Mouse (Mus musculus): ENCODE results near the gene Epha4. TPM values are rescaled to one million over a fixed set of nuclear protein-coding genes. Genes with fewer than 3 reads are reported as not detected.

Epha4 gene
- total and polyA plus RNA-seq, 3 experiments = 0.11 TPM; not detected in 2

GRCm38 (mm10) chr1:77539945-77540344 lies 25.1 kb upstream of the Epha4 start:
- H3K9me3 ChIP-seq (replicated peaks) = peaks cover 33% of the 10 kb centered on the region
- H3K4me3 ChIP-seq (ENCODE audit: low read depth, low read length) = no peak overlapping the region
- H3K27me3 ChIP-seq (ENCODE audit: insufficient read depth, low read length) = no peaks in the 10 kb centered on the region
- DNase-seq (ENCODE audit: low spot score) (no peak), ATAC-seq (ENCODE audit: extremely low read depth, insufficient number of reproducible peaks, low FRiP score, poor library complexity, severe bottlenecking) (no peak)
- H3K4me1 ChIP-seq (ENCODE audit: insufficient read depth, low read depth, low read length) = no peaks in the 10 kb centered on the region
- no peak for TF ChIP-seq TAL1 (conservative IDR thresholded peaks at IDR 0.05; ENCODE audit: low read depth, low read length)
- H3K36me3 ChIP-seq (replicated peaks) = no peaks in the 10 kb centered on the region

GRCm38 (mm10) chr1:77538559-77538958 lies 23.7 kb upstream of the Epha4 start:
- TF ChIP-seq GATA1 (IDR thresholded peaks at IDR 0.05; ENCODE audit: borderline replicate concordance, low read length) (no peak), POLR2AphosphoS5 (IDR thresholded peaks at IDR 0.05; ENCODE audit: insufficient replicate concordance, low read depth, low read length) (no peak), CTCF (IDR thresholded peaks at IDR 0.05; ENCODE audit: low read depth, low read length) (no peak), TAL1 (conservative IDR thresholded peaks at IDR 0.05; ENCODE audit: low read depth, low read length) (no peak), GATA2 (IDR thresholded peaks at IDR 0.05; ENCODE audit: borderline replicate concordance, low read depth, low read length) (no peak)
- H3K9me3 ChIP-seq (replicated peaks) = peaks cover 37% of the 10 kb centered on the region
- no peak overlapping the region for H3K4me3 ChIP-seq (ENCODE audit: low read depth, low read length)
- no peaks in the 10 kb centered on the region for H3K27me3 ChIP-seq (ENCODE audit: insufficient read depth, low read length)
- no peaks in the 10 kb centered on the region for H3K4me1 ChIP-seq (ENCODE audit: insufficient read depth, low read depth, low read length)
- ATAC-seq (ENCODE audit: extremely low read depth, insufficient number of reproducible peaks, low FRiP score, poor library complexity, severe bottlenecking) (no peak), DNase-seq (ENCODE audit: low spot score) (no peak)
- no peaks in the 10 kb centered on the region for H3K36me3 ChIP-seq (replicated peaks)

GRCm38 (mm10) chr1:77535905-77536304 lies 21.0 kb upstream of the Epha4 start:
- DNase-seq (ENCODE audit: low spot score) (no peak), ATAC-seq (ENCODE audit: extremely low read depth, insufficient number of reproducible peaks, low FRiP score, poor library complexity, severe bottlenecking) (no peak)
- H3K4me1 ChIP-seq (ENCODE audit: insufficient read depth, low read depth, low read length) = no peaks in the 10 kb centered on the region
- TF ChIP-seq GATA2 (IDR thresholded peaks at IDR 0.05; ENCODE audit: borderline replicate concordance, low read depth, low read length) = no peak
- no peak for TF ChIP-seq TAL1 (conservative IDR thresholded peaks at IDR 0.05; ENCODE audit: low read depth, low read length)
- no peak for TF ChIP-seq POLR2AphosphoS5 (IDR thresholded peaks at IDR 0.05; ENCODE audit: insufficient replicate concordance, low read depth, low read length)
- no peak for TF ChIP-seq CTCF (IDR thresholded peaks at IDR 0.05; ENCODE audit: low read depth, low read length)
- TF ChIP-seq GATA1 (IDR thresholded peaks at IDR 0.05; ENCODE audit: borderline replicate concordance, low read length) = no peak
- no peak overlapping the region for H3K4me3 ChIP-seq (ENCODE audit: low read depth, low read length)
- no peaks in the 10 kb centered on the region for H3K36me3 ChIP-seq (replicated peaks)
- H3K27me3 ChIP-seq (ENCODE audit: insufficient read depth, low read length) = no peaks in the 10 kb centered on the region
- H3K9me3 ChIP-seq (replicated peaks) = peaks cover 36% of the 10 kb centered on the region

GRCm38 (mm10) chr1:77532576-77533183 lies 17.8 kb upstream of the Epha4 start:
- ATAC-seq (ENCODE audit: extremely low read depth, insufficient number of reproducible peaks, low FRiP score, poor library complexity, severe bottlenecking) (no peak), DNase-seq (ENCODE audit: low spot score) (no peak)
- H3K9me3 ChIP-seq (replicated peaks) = peaks cover 36% of the 10 kb centered on the region
- no peak overlapping the region for H3K4me3 ChIP-seq (ENCODE audit: low read depth, low read length)
- H3K27me3 ChIP-seq (ENCODE audit: insufficient read depth, low read length) = no peaks in the 10 kb centered on the region
- no peaks in the 10 kb centered on the region for H3K36me3 ChIP-seq (replicated peaks)
- TF ChIP-seq GATA2 (IDR thresholded peaks at IDR 0.05; ENCODE audit: borderline replicate concordance, low read depth, low read length) = no peak
- no peak for TF ChIP-seq POLR2AphosphoS5 (IDR thresholded peaks at IDR 0.05; ENCODE audit: insufficient replicate concordance, low read depth, low read length)
- no peak for TF ChIP-seq GATA1 (IDR thresholded peaks at IDR 0.05; ENCODE audit: borderline replicate concordance, low read length)
- no peak for TF ChIP-seq TAL1 (conservative IDR thresholded peaks at IDR 0.05; ENCODE audit: low read depth, low read length)
- no peak for TF ChIP-seq CTCF (IDR thresholded peaks at IDR 0.05; ENCODE audit: low read depth, low read length)
- no peaks in the 10 kb centered on the region for H3K4me1 ChIP-seq (ENCODE audit: insufficient read depth, low read depth, low read length)

GRCm38 (mm10) chr1:77531934-77532575 lies 17.2 kb upstream of the Epha4 start:
- no peaks in the 10 kb centered on the region for H3K27me3 ChIP-seq (ENCODE audit: insufficient read depth, low read length)
- ATAC-seq (ENCODE audit: extremely low read depth, insufficient number of reproducible peaks, low FRiP score, poor library complexity, severe bottlenecking) (no peak), DNase-seq (ENCODE audit: low spot score) (no peak)
- H3K9me3 ChIP-seq (replicated peaks) = peaks cover 30% of the 10 kb centered on the region
- H3K4me3 ChIP-seq (ENCODE audit: low read depth, low read length) = no peak overlapping the region
- no peak for TF ChIP-seq GATA1 (IDR thresholded peaks at IDR 0.05; ENCODE audit: borderline replicate concordance, low read length)
- TF ChIP-seq GATA2 (IDR thresholded peaks at IDR 0.05; ENCODE audit: borderline replicate concordance, low read depth, low read length) = no peak
- TF ChIP-seq TAL1 (conservative IDR thresholded peaks at IDR 0.05; ENCODE audit: low read depth, low read length) = no peak
- no peak for TF ChIP-seq CTCF (IDR thresholded peaks at IDR 0.05; ENCODE audit: low read depth, low read length)
- H3K36me3 ChIP-seq (replicated peaks) = no peaks in the 10 kb centered on the region
- no peaks in the 10 kb centered on the region for H3K4me1 ChIP-seq (ENCODE audit: insufficient read depth, low read depth, low read length)

- no peak for ATAC-seq (ENCODE audit: extremely low read depth, insufficient number of reproducible peaks, low FRiP score, poor library complexity, severe bottlenecking)
Measured at GRCm38 (mm10) chr1:77525082-77525481, 10.2 kb upstream of the Epha4 start.

More at GRCm38 (mm10) chr1:77525082-77525481, 10.2 kb upstream of the Epha4 start:
- H3K9me3 ChIP-seq (replicated peaks) = peaks cover 37% of the 10 kb centered on the region
- no peaks in the 10 kb centered on the region for H3K4me1 ChIP-seq (ENCODE audit: insufficient read depth, low read depth, low read length)
- no peaks in the 10 kb centered on the region for H3K27me3 ChIP-seq (ENCODE audit: insufficient read depth, low read length)
- TF ChIP-seq GATA2 (IDR thresholded peaks at IDR 0.05; ENCODE audit: borderline replicate concordance, low read depth, low read length) (no peak), GATA1 (IDR thresholded peaks at IDR 0.05; ENCODE audit: borderline replicate concordance, low read length) (no peak), CTCF (IDR thresholded peaks at IDR 0.05; ENCODE audit: low read depth, low read length) (no peak), TAL1 (conservative IDR thresholded peaks at IDR 0.05; ENCODE audit: low read depth, low read length) (no peak), POLR2AphosphoS5 (IDR thresholded peaks at IDR 0.05; ENCODE audit: insufficient replicate concordance, low read depth, low read length) (no peak)
- no peak for DNase-seq (ENCODE audit: low spot score)
- H3K4me3 ChIP-seq (ENCODE audit: low read depth, low read length) = no peak overlapping the region
- H3K36me3 ChIP-seq (replicated peaks) = no peaks in the 10 kb centered on the region
